Mouse (Mus musculus): Measurements from ENCODE around the gene Efcc1.

The Efcc1 gene

GRCm38 (mm10) chr6:87730591-87731462 lies at the start of gene Efcc1:
Efcc1 (plus strand) TSS chr6:87730869.
- DNase-seq (ENCODE audit: low spot score): peak; percentile 55

- DNase-seq (ENCODE audit: low spot score): no peak
Observed at GRCm38 (mm10) chr6:87695947-87696346, 34.7 kb upstream of the Efcc1 start.

GRCm38 (mm10) chr6:87696544-87696943 lies 34.1 kb upstream of the Efcc1 start:
- no peak for DNase-seq (ENCODE audit: low spot score)

DNA sequence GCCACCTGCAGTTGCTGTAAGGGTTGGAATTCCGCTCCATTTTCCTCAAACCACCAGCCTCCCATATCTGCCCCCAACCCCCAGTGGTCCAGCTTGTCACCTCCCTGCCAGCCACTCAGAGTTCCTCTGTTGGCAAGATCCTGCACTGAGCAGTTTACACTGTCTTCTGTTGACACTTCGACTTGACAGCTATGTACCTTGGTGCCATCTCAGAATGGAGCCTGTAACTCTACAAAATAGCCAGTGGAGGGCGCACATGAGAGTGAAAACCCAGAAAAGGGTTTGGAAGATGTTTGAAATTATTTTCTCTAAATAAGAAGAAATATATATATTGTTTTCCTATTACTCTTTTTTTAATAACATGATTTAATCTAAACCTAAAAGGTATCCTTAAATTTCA lies 24.4 kb upstream of the Efcc1 start:
- no peak for DNase-seq (ENCODE audit: low spot score)

DNA sequence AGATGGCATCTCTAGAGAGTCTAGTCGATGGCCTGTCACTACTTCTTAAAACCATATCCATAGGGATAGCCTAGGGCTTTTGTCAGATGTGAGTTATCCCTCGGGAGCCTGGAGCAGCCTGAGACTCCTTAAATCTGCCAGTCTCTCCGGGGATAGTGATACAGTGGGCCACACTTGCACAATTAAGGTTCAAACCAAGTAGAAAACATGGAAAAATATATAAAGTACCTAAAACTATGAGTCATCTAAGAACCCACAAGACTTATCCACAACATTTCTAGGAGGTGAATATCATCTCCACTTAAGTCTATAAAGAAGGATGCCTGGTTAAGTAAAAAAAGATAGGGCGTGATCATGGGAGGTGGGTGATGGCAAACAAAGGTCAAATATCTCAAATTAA lies 18.4 kb upstream of the Efcc1 start:
- no peak for DNase-seq (ENCODE audit: low spot score)

DNA sequence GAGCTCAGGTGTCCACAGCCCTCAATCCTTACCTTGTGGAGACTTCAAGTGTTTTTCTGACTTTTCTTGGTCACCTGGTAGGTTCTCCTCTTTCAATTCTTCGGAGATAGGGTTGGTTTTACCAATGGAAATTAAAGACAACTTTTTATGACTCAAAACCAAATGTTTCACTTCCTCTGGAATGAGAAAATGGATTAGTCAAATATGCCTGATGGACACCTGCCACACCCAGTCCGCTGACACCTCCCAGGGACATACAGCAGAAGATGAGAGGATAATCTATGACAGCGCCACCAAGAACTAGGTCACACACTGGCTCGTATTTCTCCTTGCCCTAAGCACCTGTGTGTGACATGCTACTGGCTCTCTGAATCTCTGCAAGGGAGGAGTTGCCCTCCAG lies 16.6 kb upstream of the Efcc1 start:
- no peak for DNase-seq (ENCODE audit: low spot score)

- DNase-seq (ENCODE audit: low spot score): no peak
Observed at GRCm38 (mm10) chr6:87722631-87723030, 8.0 kb upstream of the Efcc1 start.

GRCm38 (mm10) chr6:87725267-87725912 lies 5.3 kb upstream of the Efcc1 start:
- no peak for DNase-seq (ENCODE audit: low spot score)

- no peak for DNase-seq (ENCODE audit: low spot score)
Observed at GRCm38 (mm10) chr6:87728102-87728501, 2.6 kb upstream of the Efcc1 start.

- no peak for DNase-seq (ENCODE audit: low spot score)
Observed at GRCm38 (mm10) chr6:87730141-87730540, 528 bp upstream of the Efcc1 start.

DNA sequence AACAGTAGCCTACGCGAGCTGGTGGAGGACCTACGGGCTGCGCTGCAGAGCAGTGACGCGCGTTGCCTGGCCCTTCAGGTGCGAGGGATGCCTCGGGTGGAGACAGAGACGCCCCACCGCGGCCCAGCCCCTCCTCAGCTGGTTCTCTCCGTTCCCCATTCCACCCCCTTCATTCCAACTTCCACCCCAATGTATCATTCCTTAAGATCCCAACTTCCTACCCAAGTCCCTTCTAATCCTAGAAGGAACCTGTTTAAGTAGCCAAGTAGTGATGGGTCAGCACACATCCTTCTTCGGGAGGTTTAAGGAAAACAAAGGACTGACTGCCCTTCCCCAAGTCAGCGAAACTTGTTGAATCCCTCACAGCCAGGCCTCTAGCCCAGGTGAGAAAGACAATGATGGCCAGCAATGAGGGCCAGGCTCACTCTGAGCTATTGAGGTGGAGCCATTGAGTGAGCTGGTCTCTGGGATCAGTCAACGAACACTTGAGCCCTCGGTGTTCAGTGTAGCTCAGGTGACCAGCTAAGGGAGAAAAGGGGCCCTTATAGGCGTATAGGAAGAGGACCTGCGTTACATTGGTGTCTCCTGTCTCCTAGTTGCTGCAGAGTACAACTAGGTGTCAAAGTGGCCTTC lies 910 bp downstream of the Efcc1 start:
- DNase-seq (ENCODE audit: low spot score): no peak

GRCm38 (mm10) chr6:87732151-87733011 lies 1.7 kb downstream of the Efcc1 start:
- DNase-seq (ENCODE audit: low spot score): no peak

- peak; percentile 68 for DNase-seq (ENCODE audit: low spot score)
Observed at GRCm38 (mm10) chr6:87733131-87733930, 2.7 kb downstream of the Efcc1 start.

- peak; percentile 46 for DNase-seq (ENCODE audit: low spot score)
Observed at GRCm38 (mm10) chr6:87734136-87734535, 3.5 kb downstream of the Efcc1 start.

DNA sequence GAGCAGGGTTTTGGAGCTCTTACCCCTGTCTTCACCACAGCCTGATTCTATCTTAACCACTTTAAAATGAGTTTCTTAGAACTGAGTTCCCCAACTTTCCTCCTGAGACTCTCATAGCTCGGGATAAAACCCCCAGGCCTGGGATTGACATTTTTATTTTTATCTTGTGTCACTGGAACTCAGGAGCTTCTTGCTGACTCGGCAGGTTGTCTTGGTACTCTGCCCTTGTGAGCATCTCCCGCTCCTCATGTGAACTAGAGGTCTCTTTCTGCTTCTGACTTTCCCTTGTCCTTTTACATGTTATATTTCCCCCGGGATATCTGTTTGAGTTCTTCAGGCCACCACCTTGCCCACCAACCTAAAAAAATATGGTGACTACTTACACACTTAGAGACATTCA lies 6.3 kb downstream of the Efcc1 start:
- no peak for DNase-seq (ENCODE audit: low spot score)

DNA sequence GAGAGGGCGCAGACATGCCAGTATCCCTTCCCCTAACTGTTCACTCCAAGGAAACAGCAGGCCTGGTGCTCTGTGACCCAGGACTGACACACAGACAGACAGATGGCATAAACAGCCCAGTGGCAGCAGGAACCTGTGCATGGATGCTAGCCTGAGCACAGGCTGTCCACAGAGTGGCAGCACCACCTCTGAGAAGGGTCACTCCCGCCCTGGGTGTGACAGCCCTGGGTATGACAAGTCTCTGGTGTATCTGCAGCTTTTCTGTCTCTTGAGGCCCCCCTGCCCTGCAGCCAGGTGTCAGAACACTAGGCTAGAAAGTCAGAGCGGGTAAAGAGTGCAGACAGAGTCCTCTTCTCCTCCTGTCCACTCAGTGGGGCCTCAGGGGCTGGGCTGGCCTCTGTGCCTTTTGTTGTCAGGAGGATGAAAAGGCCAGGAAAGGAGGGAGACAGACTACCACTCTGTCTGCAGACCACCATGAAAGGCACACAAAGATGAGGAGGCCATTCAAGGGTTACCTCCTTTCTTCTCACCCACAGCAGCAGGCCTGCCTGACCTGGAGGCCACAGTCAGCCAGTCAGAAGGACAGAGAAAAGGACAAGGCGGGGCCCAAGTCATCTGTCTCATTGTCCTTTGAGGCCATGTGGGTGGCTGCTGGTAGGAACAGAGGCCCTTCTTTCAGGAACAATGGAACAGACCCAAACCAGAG lies 7.4 kb downstream of the Efcc1 start:
- DNase-seq (ENCODE audit: low spot score): no peak

DNA sequence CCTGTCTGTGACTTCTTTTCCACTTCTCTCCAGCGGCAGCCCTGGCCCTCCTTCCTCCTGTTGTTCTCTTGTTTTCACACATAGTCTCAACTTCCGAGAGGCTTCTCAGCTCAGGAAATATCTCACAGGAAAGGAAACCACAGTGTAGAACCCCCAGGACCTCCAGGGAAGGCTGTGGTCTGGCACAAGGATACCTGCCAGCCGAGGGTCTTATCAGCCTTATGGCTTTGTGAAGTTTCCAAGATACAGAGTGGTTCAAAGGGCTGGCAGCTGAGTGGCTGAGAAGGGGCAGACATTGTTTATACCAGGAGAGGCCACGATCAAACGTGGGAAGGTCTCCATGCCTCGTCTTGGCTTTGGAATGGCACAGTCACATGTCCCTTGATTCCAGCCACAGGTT lies 9.2 kb downstream of the Efcc1 start:
- DNase-seq (ENCODE audit: low spot score): no peak

DNA sequence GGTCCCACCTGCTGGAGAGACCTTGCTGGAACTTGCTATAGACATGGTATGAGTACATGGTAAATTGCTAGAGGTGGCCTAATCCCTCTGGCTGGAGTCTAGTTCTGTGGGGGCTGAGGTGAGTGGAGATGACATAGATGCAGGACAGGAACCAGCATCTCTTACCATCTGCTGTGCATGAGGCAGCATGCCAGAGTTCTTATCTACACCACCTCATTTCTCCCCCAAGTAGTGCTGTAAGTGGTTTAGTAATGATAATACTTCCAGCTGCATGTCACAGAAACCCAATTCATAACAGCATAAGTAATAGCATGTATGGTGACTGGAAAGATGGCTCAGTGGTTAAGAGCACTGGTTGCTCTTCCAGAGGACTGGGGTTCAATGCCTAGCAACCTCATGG lies 9.8 kb downstream of the Efcc1 start:
- no peak for DNase-seq (ENCODE audit: low spot score)

DNA sequence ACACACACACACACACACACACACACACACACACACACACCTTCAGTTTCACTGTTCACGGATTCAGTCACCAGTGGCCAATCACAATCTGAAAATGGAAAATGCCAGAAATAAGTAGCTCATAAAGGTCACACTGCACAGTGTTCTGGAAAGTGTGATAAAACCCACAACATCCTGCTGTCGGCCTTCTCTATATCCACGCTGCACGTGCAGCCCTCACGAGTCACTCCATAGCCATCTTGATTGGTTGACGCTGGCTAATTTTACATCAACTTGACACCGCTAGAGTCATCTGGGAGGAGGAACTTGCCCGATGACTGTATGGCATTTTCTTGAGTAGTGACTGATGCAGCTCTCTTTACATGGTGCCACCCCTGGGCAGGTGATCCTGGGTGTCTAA lies 11.3 kb downstream of the Efcc1 start:
- no peak for DNase-seq (ENCODE audit: low spot score)

DNA sequence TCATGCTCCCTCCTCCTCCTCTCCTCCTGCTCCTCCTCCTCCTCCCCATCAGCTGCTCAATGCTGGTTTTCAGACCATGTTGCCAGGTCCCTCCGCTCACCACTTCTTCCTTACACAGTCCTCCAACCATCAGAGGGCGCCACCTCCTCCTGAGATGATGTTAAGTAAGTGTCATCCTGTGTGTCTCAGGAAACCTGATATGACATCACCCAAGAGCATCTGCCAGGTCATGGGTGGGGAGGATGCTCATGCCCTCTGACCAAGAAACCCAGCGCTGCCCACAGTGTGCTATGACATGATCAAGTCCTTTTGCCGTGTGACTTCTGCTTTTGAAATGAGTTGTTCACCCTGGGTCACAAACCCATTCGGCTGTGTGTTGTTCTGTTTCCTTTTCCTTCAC lies 12.1 kb downstream of the Efcc1 start:
- no peak for DNase-seq (ENCODE audit: low spot score)

- DNase-seq (ENCODE audit: low spot score): no peak
Observed at GRCm38 (mm10) chr6:87743281-87743680, 12.6 kb downstream of the Efcc1 start.

All from lung, postnatal 25 days (tissue).